Mouse (Mus musculus): ENCODE measurements around the gene Elf4. TPM values are rescaled to one million over a fixed set of nuclear protein-coding genes. Genes with fewer than 3 reads are reported as not detected.

The Elf4 gene
- polyA plus RNA-seq, 1 experiment from 2014 or later: 8.3 TPM

DNA sequence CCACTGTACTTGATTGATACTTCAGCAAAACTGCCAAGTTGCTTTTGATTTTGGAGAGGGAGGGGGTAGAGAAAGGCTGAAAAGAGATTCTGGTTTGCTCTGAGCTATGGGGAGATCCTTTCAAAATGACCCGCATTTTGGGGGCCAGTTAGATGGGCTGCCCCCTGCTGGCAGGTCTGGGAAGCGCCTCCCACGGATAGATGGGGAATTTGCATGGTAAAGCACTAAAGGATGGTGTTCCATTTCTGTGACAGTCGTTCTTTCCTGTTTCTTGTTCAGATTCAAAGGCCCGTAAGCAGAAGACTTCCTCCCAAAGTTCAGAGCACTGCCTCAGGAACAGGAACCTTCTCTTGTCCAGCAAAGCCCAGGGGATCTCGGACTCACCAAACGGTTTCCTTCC lies 79.3 kb downstream of the Elf4 start:
- peaks cover 24% of the 10 kb centered on the region; the same call in 1 of the 2 replicates for H3K36me3 ChIP-seq (ENCODE audit: control insufficient read depth, insufficient read depth, low read length)

DNA sequence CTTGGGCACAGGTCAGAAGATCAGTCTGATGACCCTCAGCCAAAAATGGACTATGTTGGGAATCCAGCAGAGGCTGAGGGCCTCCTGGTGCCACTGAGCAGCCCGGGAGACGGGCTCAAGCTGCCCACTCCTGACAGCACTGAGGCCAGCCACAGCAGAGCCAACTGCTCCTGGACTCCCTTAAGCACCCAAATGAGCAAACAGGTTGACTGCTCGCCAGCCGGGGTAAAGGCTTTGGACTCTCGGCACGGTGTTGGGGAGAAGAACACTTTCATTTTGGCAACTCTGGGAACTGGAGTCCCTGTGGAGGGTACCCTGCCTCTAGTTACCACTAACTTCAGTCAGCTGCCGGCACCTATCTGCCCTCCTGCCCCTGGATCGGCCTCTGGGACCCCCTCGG lies 95.1 kb downstream of the Elf4 start:
- no peak overlapping the region for H3K27ac ChIP-seq (ENCODE audit: low read depth, low read length)
- no peak overlapping the region for H3K4me2 ChIP-seq (replicated peaks; ENCODE audit: low read depth, low read length)
- H3K36me3 ChIP-seq (ENCODE audit: control insufficient read depth, insufficient read depth, low read length): peaks cover 34% of the 10 kb centered on the region; the same call in 1 of the 2 replicates
- no peaks in the 10 kb centered on the region for H3K27me3 ChIP-seq (ENCODE audit: control insufficient read depth, insufficient read depth, low read length)
- H3K9ac ChIP-seq (ENCODE audit: low read depth, low read length): no peak overlapping the region
- no peak overlapping the region for H3K4me3 ChIP-seq (ENCODE audit: low read length)
- H3K4me1 ChIP-seq (ENCODE audit: control insufficient read depth, insufficient read depth, low read length): peaks cover 3% of the 10 kb centered on the region; the same call in 1 of the 2 replicates
- no peaks in the 10 kb centered on the region for H3K9me3 ChIP-seq (ENCODE audit: control insufficient read depth, low read length)
- ATAC-seq (ENCODE audit: low FRiP score, low TSS enrichment): no peak
- 92% methylated on average over 9 of the region's 9 CpGs for WGBS

More for the DNA sequence above, 79.3 kb downstream of the Elf4 start:
- Histone ChIP-seq H3K4me2 (replicated peaks; ENCODE audit: low read depth, low read length) (no peak overlapping the region), H3K27me3 (ENCODE audit: control insufficient read depth, insufficient read depth, low read length) (no peaks in the 10 kb centered on the region), H3K27ac (ENCODE audit: low read depth, low read length) (no peak overlapping the region), H3K4me3 (ENCODE audit: low read length) (no peak overlapping the region), H3K9ac (ENCODE audit: low read depth, low read length) (no peak overlapping the region), H3K4me1 (ENCODE audit: control insufficient read depth, insufficient read depth, low read length) (no peaks in the 10 kb centered on the region), H3K9me3 (ENCODE audit: control insufficient read depth, low read length) (no peaks in the 10 kb centered on the region)
- no peak for ATAC-seq (ENCODE audit: low FRiP score, low TSS enrichment)
- 48% methylated on average over 7 of the region's 7 CpGs for WGBS

DNA sequence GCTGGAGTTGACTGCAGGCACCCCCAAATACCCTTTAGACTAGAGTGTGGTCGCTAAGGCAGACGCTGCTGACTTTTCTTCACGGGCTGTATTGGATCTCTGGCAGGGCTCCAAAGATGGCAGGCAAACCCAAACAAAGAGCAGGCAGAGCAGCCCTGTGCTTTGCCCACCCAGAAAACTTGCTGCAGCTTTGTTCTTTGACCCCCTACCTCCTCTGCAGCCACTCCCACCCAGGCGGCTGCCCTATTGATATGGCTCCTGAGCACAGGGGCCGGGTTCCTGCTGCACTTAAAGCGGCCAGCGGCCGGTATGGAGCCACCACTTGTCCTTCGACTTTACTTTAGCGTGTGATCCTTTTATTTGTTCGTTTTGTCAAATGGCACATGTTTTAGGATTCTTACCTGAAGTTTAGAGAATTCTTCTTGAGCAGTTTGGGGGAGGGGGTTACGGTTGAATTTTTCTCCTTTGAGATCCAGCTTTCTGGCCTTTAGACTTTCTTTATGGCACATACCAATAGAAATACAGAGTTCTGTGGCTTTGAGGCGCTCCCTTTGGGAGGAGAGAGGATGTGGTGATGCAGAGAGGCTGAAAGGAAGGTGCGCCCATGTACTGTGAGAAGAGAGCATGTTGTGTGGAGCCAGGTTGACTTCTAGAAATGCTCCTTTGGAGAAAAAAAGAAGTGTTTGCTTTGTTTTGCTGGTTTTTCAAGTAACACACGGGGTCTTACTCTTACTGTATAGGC lies 96.9 kb downstream of the Elf4 start:
- Histone ChIP-seq H3K9ac (ENCODE audit: low read depth, low read length) (no peak overlapping the region), H3K4me1 (ENCODE audit: control insufficient read depth, insufficient read depth, low read length) (peaks cover 3% of the 10 kb centered on the region; the same call in 1 of the 2 replicates), H3K9me3 (ENCODE audit: control insufficient read depth, low read length) (no peaks in the 10 kb centered on the region), H3K27ac (ENCODE audit: low read depth, low read length) (no peak overlapping the region), H3K4me2 (replicated peaks; ENCODE audit: low read depth, low read length) (no peak overlapping the region), H3K4me3 (ENCODE audit: low read length) (no peak overlapping the region), H3K36me3 (ENCODE audit: control insufficient read depth, insufficient read depth, low read length) (peaks cover 30% of the 10 kb centered on the region; the same call in 1 of the 2 replicates), H3K27me3 (ENCODE audit: control insufficient read depth, insufficient read depth, low read length) (no peaks in the 10 kb centered on the region)
- WGBS: 43% methylated on average over 15 of the region's 15 CpGs
- 0 out of 2 replicates have a peak, but pooled peaks have one; percentile 68 for ATAC-seq (ENCODE audit: low FRiP score, low TSS enrichment)

Other genes starting within 250 kb of the Elf4 start
- 20.3 and 21.9 TPM in 2 replicates for gene Utp14a, start 206.3 kb downstream of the Elf4 start, polyA plus RNA-seq (2014; fragmentation: Nextera tagmentation; extraction: Ambion mirVana)
- 6.1 and 10.1 TPM in 2 replicates for gene Bcorl1, start 121.8 kb downstream of the Elf4 start, polyA plus RNA-seq (2014; fragmentation: Nextera tagmentation; extraction: Ambion mirVana)
- gene Aifm1, start 50.4 kb upstream of the Elf4 start, polyA plus RNA-seq (2014; fragmentation: Nextera tagmentation; extraction: Ambion mirVana): 70.1 and 72.8 TPM in 2 replicates
- gene Rab33a, start 56.2 kb upstream of the Elf4 start, polyA plus RNA-seq (2014; fragmentation: Nextera tagmentation; extraction: Ambion mirVana): 2.4 and 4.1 TPM in 2 replicates
- 18.5 and 20.4 TPM in 2 replicates for gene Zfp280c, start 131.4 kb upstream of the Elf4 start, polyA plus RNA-seq (2014; fragmentation: Nextera tagmentation; extraction: Ambion mirVana)
- gene Slc25a14, start 160.3 kb upstream of the Elf4 start, polyA plus RNA-seq (2014; fragmentation: Nextera tagmentation; extraction: Ambion mirVana): 13.5 and 16.4 TPM in 2 replicates
- gene Gpr119, start 211.3 kb upstream of the Elf4 start, polyA plus RNA-seq (2014; fragmentation: Nextera tagmentation; extraction: Ambion mirVana): not detected in 2 replicates
- 26.5 and 35.1 TPM in 2 replicates for gene Rbmx2, start 231.9 kb upstream of the Elf4 start, polyA plus RNA-seq (2014; fragmentation: Nextera tagmentation; extraction: Ambion mirVana)